Mouse (Mus musculus) regulatory T cell (primary cell): ENCODE results near the gene Il27ra.

ENCODE experiments used
- in situ Hi-C: fragments of 300-600 bp; cut with MboI, MseI; formaldehyde crosslinking; loops from one replicate; pipeline ENCODE4 v1.15.1; 2025; ENCODE audit warnings: high pct_unique_total_duplicates

The Il27ra gene

GRCm38 (mm10) chr8:84042066-84042947 is at the start of gene Il27ra:
Gene Il27ra (minus strand): TSS chr8:84042589.
- in situ Hi-C loops: loop anchor here (5.0 kb wide), 1 partner anchor 50 kb away; no protein-coding TSS in a partner anchor

- in situ Hi-C loops: loop anchor here (5.0 kb wide), 1 partner anchor 48 kb away; the partner anchor contains the start of genes Il27ra and Rln3
Measured at GRCm38 (mm10) chr8:84090585-84090984, 48.2 kb upstream of the Il27ra start.

- in situ Hi-C loops: no loop called here
Measured at GRCm38 (mm10) chr8:84089277-84089676, 46.9 kb upstream of the Il27ra start.

GRCm38 (mm10) chr8:84087821-84088220 is 45.4 kb upstream of the Il27ra start:
- in situ Hi-C loops: no loop called here

GRCm38 (mm10) chr8:84087156-84087555 is 44.8 kb upstream of the Il27ra start:
- in situ Hi-C loops: no loop called here

- in situ Hi-C loops: no loop called here
Measured at GRCm38 (mm10) chr8:84084341-84085115, 42.1 kb upstream of the Il27ra start.

GRCm38 (mm10) chr8:84083829-84084241 is 41.4 kb upstream of the Il27ra start:
- in situ Hi-C loops: no loop called here

- in situ Hi-C loops: no loop called here
Measured at GRCm38 (mm10) chr8:84079206-84079605, 36.8 kb upstream of the Il27ra start.

- in situ Hi-C loops: no loop called here
Measured at GRCm38 (mm10) chr8:84076849-84077248, 34.5 kb upstream of the Il27ra start.

GRCm38 (mm10) chr8:84076412-84076811 is 34.0 kb upstream of the Il27ra start:
- in situ Hi-C loops: no loop called here

GRCm38 (mm10) chr8:84073230-84073976 is 31.0 kb upstream of the Il27ra start:
- in situ Hi-C loops: no loop called here

GRCm38 (mm10) chr8:84072321-84072720 is 29.9 kb upstream of the Il27ra start:
- in situ Hi-C loops: no loop called here

- in situ Hi-C loops: no loop called here
Measured at GRCm38 (mm10) chr8:84071921-84072320, 29.5 kb upstream of the Il27ra start.

GRCm38 (mm10) chr8:84070667-84071066 is 28.3 kb upstream of the Il27ra start:
- in situ Hi-C loops: no loop called here

GRCm38 (mm10) chr8:84070241-84070640 is 27.9 kb upstream of the Il27ra start:
- in situ Hi-C loops: no loop called here

GRCm38 (mm10) chr8:84069750-84070149 is 27.4 kb upstream of the Il27ra start:
- in situ Hi-C loops: no loop called here

GRCm38 (mm10) chr8:84069169-84069568 is 26.8 kb upstream of the Il27ra start:
- in situ Hi-C loops: no loop called here

GRCm38 (mm10) chr8:84068316-84069035 is 26.1 kb upstream of the Il27ra start:
- in situ Hi-C loops: no loop called here

GRCm38 (mm10) chr8:84067911-84068310 is 25.5 kb upstream of the Il27ra start:
- in situ Hi-C loops: no loop called here

- in situ Hi-C loops: no loop called here
Measured at GRCm38 (mm10) chr8:84067047-84067573, 24.7 kb upstream of the Il27ra start.
